Mouse (Mus musculus) MEL (cell line): ENCODE data around the gene Jpt1. TPM values are rescaled to one million over a fixed set of nuclear protein-coding genes. Genes with fewer than 3 reads are reported as not detected.
A peak's percentile ranks its signal among the peaks of the same experiment; 100 is the strongest.
"Not testable (repeated sequence)": the region's sequence is repeated elsewhere in the genome, so short reads cannot be mapped to it uniquely, and the experiment has no call there.

Experiments
- DNase-seq: peaks from one replicate; pipeline ENCODE4 v3.0.0; 2011; ENCODE audit warnings: low read depth, low spot score
- H3K27ac ChIP-seq: 2 replicates; pipeline ENCODE4 v1.5.1; 2012; ENCODE audit warnings: low read depth, mild to moderate bottlenecking, control low read depth, low read length, moderate library complexity; ENCODE audit not compliant: control insufficient read depth
- H3K27me3 ChIP-seq, 2 experiments: fragments of 150-350 bp in 1 of 2; sonication (generic) in 1 of 2; 2 replicates each; pipeline ENCODE4 v1.6.1; 2012; ENCODE audit warnings: low read length in 2 of 2, mild to moderate bottlenecking in 2 of 2, improper control_type of control experiment in 1 of 2, moderate library complexity in 1 of 2; ENCODE audit not compliant: insufficient read depth in 2 of 2, control insufficient read depth in 1 of 2
- H3K36me3 ChIP-seq, 2 experiments: 2 replicates each; pipeline ENCODE4 v1.6.1; 2012 to 2014; ENCODE audit warnings: low read length in 2 of 2, improper control_type of control experiment in 1 of 2, inconsistent platforms in 1 of 2, mild to moderate bottlenecking in 1 of 2; ENCODE audit not compliant: insufficient read depth in 2 of 2, control insufficient read depth in 1 of 2
- H3K4me1 ChIP-seq, 2 experiments: fragments of 150-350 bp in 1 of 2; sonication (generic) in 1 of 2; 2 replicates each; pipeline ENCODE4 v1.6.1; 2012; ENCODE audit warnings: low read length in 2 of 2, improper control_type of control experiment in 1 of 2, mild to moderate bottlenecking in 1 of 2; ENCODE audit not compliant: insufficient read depth in 2 of 2, control insufficient read depth in 1 of 2
- H3K4me3 ChIP-seq, 2 experiments: fragments of 150-350 bp in 1 of 2; sonication (generic) in 1 of 2; 2 replicates each; pipeline ENCODE4 v1.5.1; 2012; ENCODE audit warnings: low read depth in 2 of 2, low read length in 2 of 2, mild to moderate bottlenecking in 2 of 2, moderate library complexity in 2 of 2, control low read depth in 1 of 2, improper control_type of control experiment in 1 of 2; ENCODE audit not compliant: control insufficient read depth in 1 of 2, insufficient read depth in 1 of 2
- H3K79me2 ChIP-seq: 2 replicates; pipeline ENCODE4 v1.6.1; 2012; ENCODE audit warnings: mild to moderate bottlenecking, low read length, moderate library complexity; ENCODE audit not compliant: control insufficient read depth, poor library complexity, insufficient read depth
- H3K9ac ChIP-seq: 2 replicates; pipeline ENCODE4 v1.6.1; 2012; ENCODE audit warnings: low read depth, mild to moderate bottlenecking, control low read depth, low read length, moderate library complexity; ENCODE audit not compliant: control insufficient read depth, poor library complexity, severe bottlenecking
- H3K9me3 ChIP-seq: fragments of 150-350 bp; sonication (generic); replicated peaks from 2 replicates; pipeline ENCODE4 v1.6.1; 2012; ENCODE audit warnings: mild to moderate bottlenecking, low read length, improper control_type of control experiment, moderate library complexity; ENCODE audit not compliant: insufficient read depth
- E2F4 ChIP-seq: IDR thresholded peaks from 2 replicates; pipeline ENCODE4 v1.6.1; 2011; ENCODE audit warnings: low read depth, low read length, improper control_type of control experiment, borderline replicate concordance
- GABPA ChIP-seq: IDR thresholded peaks from 2 replicates; pipeline ENCODE4 v1.6.1; 2012; ENCODE audit warnings: low read depth, mild to moderate bottlenecking, inconsistent platforms, low read length, improper control_type of control experiment, moderate library complexity
- HCFC1 ChIP-seq: IDR thresholded peaks from 2 replicates; pipeline ENCODE4 v1.6.1; 2012; ENCODE audit warnings: low read depth, mild to moderate bottlenecking, inconsistent platforms, low read length, improper control_type of control experiment, moderate library complexity
- MAX ChIP-seq: IDR thresholded peaks from 2 replicates; pipeline ENCODE4 v1.6.1; 2011; ENCODE audit warnings: low read length, improper control_type of control experiment
- MAZ ChIP-seq: IDR thresholded peaks from 2 replicates; pipeline ENCODE4 v1.6.1; 2012; ENCODE audit warnings: low read depth, mild to moderate bottlenecking, inconsistent platforms, low read length, improper control_type of control experiment
- MEF2A ChIP-seq: IDR thresholded peaks from 2 replicates; pipeline ENCODE4 v1.6.1; 2014; ENCODE audit warnings: low read depth, mild to moderate bottlenecking, inconsistent platforms, low read length, improper control_type of control experiment; ENCODE audit not compliant: poor library complexity, insufficient replicate concordance, severe bottlenecking; ENCODE audit errors: extremely low read depth
- MYB ChIP-seq: IDR thresholded peaks from 2 replicates; pipeline ENCODE4 v1.6.1; 2011; ENCODE audit warnings: mild to moderate bottlenecking, low read depth, low read length, improper control_type of control experiment
- NRF1 ChIP-seq: IDR thresholded peaks from 2 replicates; pipeline ENCODE4 v1.6.1; 2014; ENCODE audit warnings: low read depth, mild to moderate bottlenecking, inconsistent platforms, low read length, improper control_type of control experiment, moderate library complexity; ENCODE audit not compliant: poor library complexity, insufficient read depth, severe bottlenecking
- RAD21 ChIP-seq: IDR thresholded peaks from 2 replicates; pipeline ENCODE4 v1.6.1; 2011; ENCODE audit warnings: mild to moderate bottlenecking, low read depth, low read length, improper control_type of control experiment
- SIN3A ChIP-seq: IDR thresholded peaks from 2 replicates; pipeline ENCODE4 v1.6.1; 2012; ENCODE audit warnings: low read length, improper control_type of control experiment, inconsistent platforms
- USF1 ChIP-seq: IDR thresholded peaks from 2 replicates; pipeline ENCODE4 v1.6.1; 2014; ENCODE audit warnings: low read depth, mild to moderate bottlenecking, inconsistent platforms, low read length, improper control_type of control experiment, moderate library complexity
- polyA plus RNA-seq, 2 experiments: library from polyadenylated mRNA; stranded (reverse) in 1 of 2; unstranded in 1 of 2; fragments of >175 nt in 1 of 2; fragments of >200 nt in 1 of 2; gene quantifications; 2 replicates each; pipeline versions ENCODE4 v1.2.1 to v1.2.4; 2012; ENCODE audit warnings: low replicate concordance in 2 of 2, low read depth in 1 of 2; ENCODE audit not compliant: insufficient read length in 2 of 2, insufficient read depth in 1 of 2, missing spikeins in 1 of 2
- total RNA-seq: library from RNA; depleted of rRNA; stranded (reverse); fragments of 300-350 nt; gene quantifications from 2 replicates; pipeline ENCODE4 v1.2.3, GENCODE M21; 2012

The Jpt1 gene
- total and polyA plus RNA-seq, 3 experiments, result 353 to 382 TPM; not detected in 1

GRCm38 (mm10) chr11:115481553-115482259, 32.5 kb downstream of the Jpt1 start:
- Histone ChIP-seq H3K4me1 (peaks cover 9 to 19% of the 10 kb centered on the region in 2 experiments), H3K4me3 (no peak overlapping the region), H3K9ac (no peak overlapping the region), H3K36me3 (peaks cover 2 to 20% of the 10 kb centered on the region in 2 experiments; a peak in 3 of 4 replicates), H3K9me3 (no peaks in the 10 kb centered on the region), H3K27me3 (no peaks in the 10 kb centered on the region), H3K79me2 (no peaks in the 10 kb centered on the region; the same call in 1 of the 2 replicates), H3K27ac (no peak overlapping the region)
- TF ChIP-seq RAD21 (no peak), USF1 (no peak), NRF1 (no peak)
- no peak for DNase-seq

GRCm38 (mm10) chr11:115478296-115478938, 35.8 kb downstream of the Jpt1 start:
- no peak overlapping the region for H3K27ac ChIP-seq
- H3K9ac ChIP-seq, result no peak overlapping the region
- peaks cover 15 to 39% of the 10 kb centered on the region in 2 experiments for H3K4me1 ChIP-seq
- TF ChIP-seq HCFC1 (no peak), MYB (no peak), E2F4 (no peak), SIN3A (0 out of 2 replicates have a peak, but pooled peaks have one; percentile 30), MEF2A (no peak), MAZ (no peak), GABPA (no peak)
- TF ChIP-seq, all 39 proteins: peak for 1
- DNase-seq, result no peak
- peaks cover 5% of the 10 kb centered on the region for H3K79me2 ChIP-seq
- no peaks in the 10 kb centered on the region for H3K27me3 ChIP-seq
- H3K9me3 ChIP-seq, result no peaks in the 10 kb centered on the region
- peaks cover 2 to 33% of the 10 kb centered on the region in 2 experiments; a peak in 3 of 4 replicates for H3K36me3 ChIP-seq
- H3K4me3 ChIP-seq, result peak overlapping the region in 1 of 2 experiments; percentile 4; a peak in 1 of 4 replicates

GRCm38 (mm10) chr11:115477388-115477787, 36.8 kb downstream of the Jpt1 start:
- peak overlapping the region; percentile 24; the same call in 1 of the 2 replicates for H3K9ac ChIP-seq
- H3K27ac ChIP-seq, result peak overlapping the region; percentile 62

More at GRCm38 (mm10) chr11:115477388-115477787, 36.8 kb downstream of the Jpt1 start:
- H3K4me1 ChIP-seq, result peaks cover 15 to 46% of the 10 kb centered on the region in 2 experiments
- DNase-seq, result peak; percentile 84
- not testable (repeated sequence) for H3K9me3 ChIP-seq, H3K27me3 ChIP-seq, H3K79me2 ChIP-seq
- peaks cover 2 to 37% of the 10 kb centered on the region in 2 experiments; a peak in 3 of 4 replicates for H3K36me3 ChIP-seq
- peak overlapping the region; percentile 90 to 100 for H3K4me3 ChIP-seq
- TF ChIP-seq MAX, result 0 out of 2 replicates have a peak, but pooled peaks have one; percentile 21
